Mouse (Mus musculus): ENCODE data around the gene Myrfl. TPM values are rescaled to one million over a fixed set of nuclear protein-coding genes. Genes with fewer than 3 reads are reported as not detected.

Myrfl gene
- total RNA-seq, 2 experiments from 2014 or later: 0.15 TPM; not detected in 1

- no peak for DNase-seq (ENCODE audit: low spot score in 2 of 2)
These were observed 17.0 kb upstream of the Myrfl start for GRCm38 (mm10) chr10:116913647-116914273.

DNA sequence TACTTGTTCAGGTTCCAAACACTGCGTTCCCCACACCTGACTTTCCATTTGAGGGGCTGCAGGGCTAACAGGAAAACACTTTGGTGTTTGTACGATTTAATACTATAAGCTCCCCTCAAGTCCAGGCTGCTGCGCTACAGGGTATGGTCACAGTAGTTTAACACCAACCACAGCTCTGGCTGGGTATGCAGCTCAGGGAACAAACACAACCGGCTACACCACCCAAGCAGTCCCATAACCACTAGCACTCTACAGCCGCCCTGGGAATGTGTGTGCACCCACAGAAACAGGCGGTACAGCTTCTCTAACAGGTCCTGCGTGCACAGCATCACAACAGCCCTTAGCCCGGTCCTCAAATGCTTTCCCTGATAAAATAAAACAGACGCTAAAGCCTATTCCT is 16.1 kb upstream of the Myrfl start:
- no peak for DNase-seq (ENCODE audit: low spot score in 2 of 2)

GRCm38 (mm10) chr10:116908901-116909642 is 12.4 kb upstream of the Myrfl start:
- no peak for DNase-seq (ENCODE audit: low spot score in 2 of 2)

DNA sequence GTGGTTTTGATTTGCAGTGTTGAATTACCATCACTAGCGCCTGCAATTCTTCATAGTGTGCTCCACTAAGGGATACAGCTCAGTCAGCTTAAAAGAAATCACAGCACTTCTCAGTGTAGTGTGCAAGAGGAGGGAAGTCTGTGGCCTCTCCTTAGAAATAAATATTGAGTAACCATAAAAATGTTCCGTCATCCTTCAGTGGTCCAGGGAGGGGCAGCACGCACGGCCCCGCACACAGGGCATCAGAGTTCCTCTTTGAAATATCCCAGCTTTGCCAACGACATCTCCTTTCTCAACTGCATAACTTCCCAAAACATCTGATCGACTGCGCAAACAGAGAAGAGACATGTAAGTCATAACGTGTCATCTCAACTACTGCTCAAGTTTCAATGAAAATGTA is 10.1 kb upstream of the Myrfl start:
- no peak for DNase-seq (ENCODE audit: low spot score in 2 of 2)

- DNase-seq (ENCODE audit: low spot score in 2 of 2): no peak
These were observed 7.8 kb upstream of the Myrfl start for GRCm38 (mm10) chr10:116904503-116904908.

GRCm38 (mm10) chr10:116895108-116895833 is 1.4 kb downstream of the Myrfl start:
- no peak for DNase-seq (ENCODE audit: low spot score in 2 of 2)

DNA sequence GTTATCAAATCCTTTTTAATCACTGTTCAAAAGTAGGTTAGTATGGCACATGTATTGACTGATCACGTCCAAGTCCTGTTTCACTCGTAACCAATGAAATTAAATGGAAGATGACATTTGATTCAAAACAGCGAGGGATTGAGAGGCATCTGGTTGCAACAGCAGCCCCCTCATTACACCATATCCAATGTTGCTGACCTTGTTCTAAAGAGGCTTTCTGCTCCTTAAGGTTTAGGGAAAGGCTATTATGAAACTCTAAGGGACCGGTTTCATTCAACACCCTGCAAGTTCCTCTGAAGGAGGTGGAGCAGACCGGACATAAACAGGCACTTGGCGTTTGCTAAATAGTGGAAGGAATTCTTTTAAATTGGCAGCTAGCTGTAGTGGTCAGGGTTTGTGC is 2.2 kb downstream of the Myrfl start:
- DNase-seq (ENCODE audit: low spot score in 2 of 2): no peak

DNA sequence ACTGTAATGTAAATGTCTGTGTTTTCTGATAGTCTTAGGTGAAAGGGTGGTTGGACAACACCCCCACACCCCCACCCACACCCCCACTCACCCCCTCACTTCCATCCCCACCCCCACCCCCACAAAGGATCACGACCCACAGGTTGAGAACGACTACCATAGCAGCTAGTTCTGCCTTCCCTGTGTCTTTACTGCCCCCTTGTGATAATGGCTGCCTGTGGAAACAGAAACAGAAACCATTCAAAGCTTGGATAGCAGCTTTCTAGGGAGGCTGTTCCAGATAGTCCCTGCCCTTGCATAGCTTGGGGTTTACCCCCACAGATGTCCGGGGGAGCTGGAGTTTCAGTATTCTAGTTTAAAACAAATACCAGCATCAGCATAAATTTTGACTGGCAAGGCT is 3.0 kb downstream of the Myrfl start:
- peak in 1 of 2 experiments; percentile 64 for DNase-seq (ENCODE audit: low spot score in 2 of 2)

DNA sequence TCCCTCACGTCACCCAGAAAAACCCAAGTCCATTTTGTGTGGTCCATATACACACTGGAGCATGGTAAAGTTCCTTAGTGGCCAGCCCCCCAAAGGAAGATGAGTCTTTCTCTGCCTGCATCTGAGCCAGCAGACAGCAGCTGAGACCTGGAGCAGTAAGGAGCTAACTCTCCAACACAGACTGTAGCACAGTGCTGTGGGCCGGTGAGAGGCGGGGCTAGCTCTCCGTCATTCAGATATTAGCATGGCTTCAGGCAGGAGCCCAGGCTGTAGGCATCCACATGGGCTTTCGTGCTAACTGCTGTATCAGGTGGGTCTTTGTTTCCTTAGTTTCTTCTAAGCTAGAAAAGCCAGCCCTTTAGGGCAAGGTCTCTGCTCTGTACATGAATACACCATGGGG is 6.1 kb downstream of the Myrfl start:
- DNase-seq (ENCODE audit: low spot score in 2 of 2): no peak

DNA sequence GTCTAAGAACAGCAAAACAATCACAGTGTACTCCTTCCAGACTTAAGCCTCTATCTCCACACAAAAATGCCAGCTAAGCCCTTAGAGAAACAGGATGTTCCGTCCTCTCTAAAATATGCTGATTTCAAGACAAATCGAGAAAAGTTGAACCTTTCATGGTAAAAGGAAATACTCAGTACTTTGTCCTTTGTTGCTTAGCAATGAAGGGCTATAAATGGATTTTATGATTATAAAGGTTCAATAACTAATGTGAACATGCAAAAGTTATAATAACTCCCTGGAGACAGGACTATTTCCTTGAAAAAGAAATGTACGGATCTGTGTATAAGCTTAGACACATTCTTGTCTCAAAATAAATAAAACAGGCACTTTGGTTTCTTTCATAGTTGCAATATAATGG is 12.2 kb downstream of the Myrfl start:
- no peak for DNase-seq (ENCODE audit: low spot score in 2 of 2)

- DNase-seq (ENCODE audit: low spot score in 2 of 2): no peak
These were observed 13.2 kb downstream of the Myrfl start for GRCm38 (mm10) chr10:116883531-116883930.

DNA sequence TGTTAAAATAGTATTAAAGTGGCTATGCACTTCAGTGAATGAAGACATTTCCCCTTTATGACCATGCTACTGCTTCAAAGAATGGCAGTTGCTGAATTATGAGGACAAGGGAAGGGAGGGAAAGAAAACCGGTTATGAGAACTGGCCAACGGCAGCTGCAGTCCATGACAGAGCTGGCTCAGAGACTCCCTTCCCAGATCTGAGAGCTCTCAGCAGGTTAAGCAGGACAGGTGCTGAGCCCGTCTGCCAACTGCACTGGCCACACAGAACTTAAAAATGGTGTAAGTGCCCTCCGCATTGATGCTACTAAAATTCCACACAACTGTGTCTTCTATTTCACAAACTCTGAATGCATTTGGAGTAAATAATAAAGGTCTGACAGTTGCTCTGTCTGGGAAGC is 19.3 kb downstream of the Myrfl start:
- no peak for DNase-seq (ENCODE audit: low spot score in 2 of 2)

DNA sequence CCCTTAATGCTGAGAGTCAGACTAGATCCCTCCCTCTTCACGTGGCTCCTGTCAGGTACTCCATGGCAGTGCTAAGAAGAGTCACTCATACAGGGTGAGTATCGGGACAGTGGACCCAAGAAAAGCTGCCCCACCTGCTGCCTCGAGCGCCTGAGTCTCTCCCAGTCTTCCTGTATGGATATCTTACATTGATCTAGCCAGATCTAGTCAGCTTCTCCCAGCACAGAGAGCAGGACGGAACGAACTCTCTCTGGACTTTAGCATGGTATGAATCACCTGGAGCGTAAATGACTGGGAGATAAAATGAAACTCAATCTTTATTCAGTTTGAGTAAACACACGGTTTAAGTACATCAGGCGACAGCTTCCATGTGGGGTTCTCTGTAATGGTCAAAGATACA is 22.2 kb downstream of the Myrfl start:
- no peak for DNase-seq (ENCODE audit: low spot score in 2 of 2)

DNA sequence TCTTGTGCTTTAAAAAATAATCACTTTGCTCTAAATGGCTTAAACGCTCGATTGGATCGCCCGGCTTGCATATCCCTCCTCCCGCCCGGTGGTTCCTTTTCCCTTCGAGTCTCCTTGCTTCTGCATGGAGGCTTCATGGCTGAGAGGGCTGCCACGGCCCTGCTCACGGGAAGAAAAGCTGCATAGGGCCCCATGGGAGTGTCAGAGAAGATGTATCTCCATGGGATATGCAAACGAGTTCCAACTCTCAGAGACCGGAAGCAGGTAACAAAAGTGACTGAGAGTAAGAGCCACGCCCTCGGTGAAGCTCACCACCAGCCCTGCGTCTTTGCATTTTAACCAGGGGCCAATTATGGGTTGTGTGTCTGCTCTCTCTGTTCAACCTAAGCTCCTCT is 24.7 kb downstream of the Myrfl start:
- no peak for DNase-seq (ENCODE audit: low spot score in 2 of 2)

DNA sequence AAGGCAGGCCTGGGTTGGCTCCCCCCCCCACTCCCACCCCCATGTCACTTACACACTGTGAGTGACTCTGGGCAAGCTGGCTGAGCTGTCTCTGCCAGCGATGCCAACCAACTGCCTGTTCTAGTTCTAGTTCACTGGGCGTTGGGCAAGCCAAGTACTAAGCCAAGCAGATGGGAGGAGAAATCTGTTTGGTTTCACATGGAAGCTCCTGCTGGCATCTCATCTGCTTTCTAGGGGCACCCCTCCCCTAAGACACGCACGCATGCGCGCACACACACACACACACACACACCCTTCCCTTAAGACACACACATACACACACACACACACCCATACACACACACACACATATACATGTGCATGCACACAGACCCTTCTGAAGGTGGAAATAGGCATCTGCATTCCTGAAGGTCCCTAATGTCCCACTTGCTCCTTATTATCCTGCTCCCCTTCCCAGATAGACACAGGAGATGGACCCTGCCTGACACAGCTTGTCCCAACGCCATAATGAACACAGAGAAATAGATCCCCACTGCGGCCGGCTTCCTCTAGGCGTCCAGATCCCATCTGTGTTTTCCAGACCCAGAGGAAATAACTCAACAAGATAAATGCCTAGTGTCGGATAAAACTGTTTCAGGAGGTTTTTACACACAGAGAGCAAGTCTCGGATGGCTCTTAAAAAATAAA is 25.2 kb downstream of the Myrfl start:
- peak; percentile 67 to 84 for DNase-seq (ENCODE audit: low spot score in 2 of 2)

- DNase-seq (ENCODE audit: low spot score in 2 of 2): no peak
These were observed 25.9 kb downstream of the Myrfl start for GRCm38 (mm10) chr10:116870819-116871218.

DNA sequence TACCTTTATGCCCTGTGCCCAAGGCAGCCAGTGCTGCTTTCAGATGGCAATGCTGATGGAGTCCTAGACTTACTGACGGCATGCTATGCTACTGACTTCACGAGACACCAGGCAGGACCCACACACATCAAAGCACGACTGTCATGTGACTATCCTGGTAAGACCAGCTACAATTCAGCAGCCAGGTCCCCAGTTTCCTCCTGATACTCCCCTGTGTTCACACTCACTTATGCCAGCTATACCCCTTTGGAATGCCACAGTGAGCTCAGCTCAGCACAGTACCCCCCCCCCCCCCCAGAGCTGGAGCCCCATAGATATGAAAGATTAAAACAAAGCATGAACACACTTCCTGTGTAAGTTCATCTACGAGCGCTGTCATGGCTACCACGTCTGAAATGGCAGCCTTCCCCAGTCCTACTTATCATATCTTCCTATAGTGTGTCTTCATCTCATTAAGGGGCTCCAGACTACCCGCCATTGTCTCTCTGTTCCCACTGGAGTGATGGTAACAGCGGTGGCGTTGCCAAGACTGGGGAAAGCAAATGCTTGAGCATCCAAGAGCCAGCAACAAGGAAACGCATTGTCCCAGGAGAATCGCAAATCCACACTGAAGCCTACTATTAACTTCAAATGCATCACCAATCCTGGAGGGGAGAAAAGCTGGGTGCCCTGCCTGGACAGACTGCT is 43.4 kb downstream of the Myrfl start:
- no peak for DNase-seq (ENCODE audit: low spot score in 2 of 2)

DNA sequence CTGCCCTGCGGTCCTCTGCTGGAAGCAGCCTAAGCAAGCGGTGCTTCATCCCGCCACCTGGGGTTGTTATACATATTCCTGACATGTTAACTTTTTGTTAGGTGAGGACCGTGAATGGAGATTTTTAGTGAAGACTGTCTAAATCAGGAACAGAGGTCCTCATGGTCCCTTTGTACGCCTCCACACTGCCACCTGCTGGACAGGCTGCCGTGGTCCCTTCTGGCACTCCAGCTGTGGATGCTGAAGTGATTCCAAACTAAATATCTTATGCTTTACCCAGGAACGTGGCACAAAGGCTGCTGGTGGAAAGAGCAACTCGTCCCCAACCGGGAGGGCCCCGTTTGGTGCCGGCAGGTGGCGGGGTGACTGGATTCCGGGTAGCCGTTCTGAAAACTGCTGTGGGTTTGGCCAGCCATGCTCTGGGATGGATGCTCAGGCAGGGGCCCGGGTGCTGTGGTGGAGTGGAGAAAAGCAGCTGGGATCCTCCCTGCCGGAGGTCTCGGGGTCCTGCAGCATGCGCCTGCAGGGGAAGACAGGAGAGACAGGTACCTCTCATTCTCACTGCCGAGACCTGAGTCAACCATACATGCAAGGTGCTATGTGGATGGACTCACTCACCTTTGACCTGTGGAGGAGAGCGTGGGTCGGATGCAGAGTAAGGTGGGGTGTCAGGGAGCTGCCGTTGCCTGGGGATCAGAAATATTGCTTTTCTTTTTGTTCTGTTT is 47.8 kb downstream of the Myrfl start:
- peak; percentile 70 to 89 for DNase-seq (ENCODE audit: low spot score in 2 of 2)

- DNase-seq (ENCODE audit: low spot score in 2 of 2): no peak
These were observed 55.2 kb downstream of the Myrfl start for GRCm38 (mm10) chr10:116841551-116841950.

GRCm38 (mm10) chr10:116830676-116831075 is 66.0 kb downstream of the Myrfl start:
- no peak for DNase-seq (ENCODE audit: low spot score in 2 of 2)

All from layer of hippocampus, adult 18-20 months (tissue).